Mouse (Mus musculus) MEL (cell line): ENCODE results near the gene Gm9195.

Experiments used
- CTCF ChIP-seq, 3 experiments: IDR thresholded peaks in 2 of 3; conservative IDR thresholded peaks in 1 of 3; 2 replicates each; pipeline ENCODE4 v1.5.1; 2011 to 2012; ENCODE audit warnings: low read length in 3 of 3, low read depth in 2 of 3, mild to moderate bottlenecking in 2 of 3, improper control_type of control experiment in 1 of 3, inconsistent platforms in 1 of 3, mixed read lengths in 1 of 3, moderate library complexity in 1 of 3; ENCODE audit not compliant: control insufficient read depth in 1 of 3, insufficient read depth in 1 of 3, poor library complexity in 1 of 3, severe bottlenecking in 1 of 3
- E2F4 ChIP-seq: IDR thresholded peaks from 2 replicates; pipeline ENCODE4 v1.6.1; 2011; ENCODE audit warnings: low read depth, low read length, improper control_type of control experiment, borderline replicate concordance
- GATA1 ChIP-seq: IDR thresholded peaks from 2 replicates; pipeline ENCODE4 v1.6.1; 2011; ENCODE audit warnings: low read depth, low read length, improper control_type of control experiment
- JUND ChIP-seq: IDR thresholded peaks from 2 replicates; pipeline ENCODE4 v1.6.1; 2011; ENCODE audit warnings: low read depth, mild to moderate bottlenecking, improper control_type of control experiment, low read length
- KAT2A ChIP-seq: conservative IDR thresholded peaks from 2 replicates; pipeline ENCODE4 v1.6.1; 2012; ENCODE audit warnings: low read depth, low read length, improper control_type of control experiment, inconsistent platforms
- MXI1 ChIP-seq: IDR thresholded peaks from 2 replicates; pipeline ENCODE4 v1.6.1; 2011; ENCODE audit warnings: mild to moderate bottlenecking, low read depth, low read length, improper control_type of control experiment
- NRF1 ChIP-seq: IDR thresholded peaks from 2 replicates; pipeline ENCODE4 v1.6.1; 2014; ENCODE audit warnings: low read depth, mild to moderate bottlenecking, inconsistent platforms, low read length, improper control_type of control experiment, moderate library complexity; ENCODE audit not compliant: poor library complexity, insufficient read depth, severe bottlenecking
- POLR2A ChIP-seq, 2 experiments: IDR thresholded peaks; 2 replicates each; pipeline ENCODE4 v1.6.1; 2011 to 2012; ENCODE audit warnings: low read length in 2 of 2, mild to moderate bottlenecking in 2 of 2, control low read depth in 1 of 2, improper control_type of control experiment in 1 of 2, low read depth in 1 of 2, moderate library complexity in 1 of 2; ENCODE audit not compliant: control insufficient read depth in 1 of 2, insufficient read depth in 1 of 2, poor library complexity in 1 of 2
- RAD21 ChIP-seq: IDR thresholded peaks from 2 replicates; pipeline ENCODE4 v1.6.1; 2011; ENCODE audit warnings: mild to moderate bottlenecking, low read depth, low read length, improper control_type of control experiment
- RCOR1 ChIP-seq: IDR thresholded peaks from 2 replicates; pipeline ENCODE4 v1.6.1; 2012; ENCODE audit warnings: low read depth, mild to moderate bottlenecking, inconsistent platforms, low read length, improper control_type of control experiment
- TBP ChIP-seq: IDR thresholded peaks from 2 replicates; pipeline ENCODE4 v1.8.0; 2011; ENCODE audit warnings: low read depth, low read length, improper control_type of control experiment
- USF2 ChIP-seq, 2 experiments: IDR thresholded peaks; 2 replicates each; pipeline ENCODE4 v1.6.1; 2011 to 2012; ENCODE audit warnings: improper control_type of control experiment in 2 of 2, low read length in 2 of 2, borderline replicate concordance in 1 of 2, inconsistent platforms in 1 of 2, low read depth in 1 of 2, mild to moderate bottlenecking in 1 of 2; ENCODE audit not compliant: insufficient read depth in 1 of 2
- ZNF384 ChIP-seq: IDR thresholded peaks from 2 replicates; pipeline ENCODE4 v1.6.1; 2012; ENCODE audit warnings: low read depth, mild to moderate bottlenecking, inconsistent platforms, low read length, improper control_type of control experiment

DNA sequence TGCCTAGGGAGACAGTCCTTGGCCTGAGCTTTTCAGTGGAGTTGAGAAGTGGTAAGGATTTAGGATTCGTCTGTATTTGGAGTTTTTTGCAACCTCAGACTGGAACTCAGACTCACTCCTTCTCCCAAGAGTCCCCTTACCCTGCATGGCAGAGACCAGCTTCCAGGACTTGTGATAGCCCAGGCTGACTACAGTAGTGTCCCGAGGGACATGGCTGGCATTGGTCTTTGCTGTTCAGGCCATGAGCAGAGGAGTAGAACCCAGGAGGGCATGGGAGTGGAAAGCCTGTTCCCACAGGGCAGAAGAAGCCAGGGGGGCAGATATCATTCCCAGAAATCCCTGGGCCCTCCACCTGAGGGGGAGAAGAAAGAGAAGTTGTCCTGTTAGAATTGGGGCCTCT is 31.3 kb downstream of the Gm9195 start:
- TF ChIP-seq CTCF (IDR thresholded peaks at IDR 0.05 in 2 of 3, conservative IDR thresholded peaks at IDR 0.05 in 1 of 3; ENCODE audit: control insufficient read depth in 1 of 3, insufficient read depth in 1 of 3, low read depth in 2 of 3, low read length in 3 of 3, poor library complexity in 1 of 3, severe bottlenecking in 1 of 3) (no peak), POLR2A (IDR thresholded peaks at IDR 0.05; ENCODE audit: control insufficient read depth in 1 of 2, insufficient read depth in 1 of 2, low read depth in 1 of 2, low read length in 2 of 2, poor library complexity in 1 of 2) (no peak), ZNF384 (no peak), E2F4 (no peak), GATA1 (no peak), MXI1 (no peak), NRF1 (no peak), JUND (no peak), TBP (no peak), RAD21 (no peak), RCOR1 (no peak), USF2 (IDR thresholded peaks at IDR 0.05; ENCODE audit: borderline replicate concordance in 1 of 2, insufficient read depth in 1 of 2, low read depth in 1 of 2, low read length in 2 of 2) (no peak), KAT2A (no peak)
